Mouse (Mus musculus) embryonic fibroblast, embryonic 13.5 days (primary cell): ENCODE results near the gene Bace2.

Experiments
- CTCF ChIP-seq: IDR thresholded peaks from 2 replicates; pipeline ENCODE4 v1.5.1; 2011; ENCODE audit warnings: mild to moderate bottlenecking, control low read depth, low read length, moderate library complexity, borderline replicate concordance; ENCODE audit not compliant: insufficient read depth
- POLR2A ChIP-seq: IDR thresholded peaks from 2 replicates; pipeline ENCODE4 v1.6.1; 2011; ENCODE audit warnings: low read depth, mild to moderate bottlenecking, control low read depth, low read length, moderate library complexity

DNA sequence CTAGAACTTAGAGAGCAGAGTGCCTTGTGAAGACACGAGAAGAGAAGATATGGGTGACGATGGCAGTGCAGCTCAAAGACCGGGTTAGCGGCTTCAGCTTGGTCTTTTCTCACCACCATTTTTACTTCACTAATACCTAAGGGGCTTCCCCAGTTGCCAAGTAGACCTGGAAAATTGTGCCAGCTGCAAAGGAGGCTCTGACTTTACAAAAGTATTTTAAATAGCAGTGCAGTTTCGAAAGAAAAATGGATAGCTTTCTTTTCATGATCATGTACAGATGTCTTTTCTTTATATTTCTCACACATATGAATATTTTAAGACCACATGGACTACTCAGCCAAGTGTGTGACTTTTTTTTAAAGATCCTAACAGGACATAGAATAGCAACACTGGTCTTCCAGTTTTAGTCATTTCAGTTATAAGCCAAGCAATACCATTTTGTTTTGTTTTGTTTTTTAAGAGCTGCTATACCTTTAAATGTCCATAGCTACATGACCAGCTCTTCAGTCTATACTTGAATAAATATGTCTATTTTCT is 49.0 kb downstream of the Bace2 start:
- TF ChIP-seq CTCF (no peak), POLR2A (no peak)
